Mouse (Mus musculus) mouse embryonic stem cell (cell line): Measurements from ENCODE around the gene Nectin1.

Experiments used
- in situ Hi-C, 2 experiments: fragments of 300-500 bp; cut with MboI; formaldehyde crosslinking; loops; 1 replicate in 1 of 2; 3 replicates in 1 of 2; pipeline ENCODE4 v1.14.3; 2019 to 2020; ENCODE audit warnings: low sequenced_read_pairs in 2 of 2, low pct_unique_long_range_greater_than_20kb in 1 of 2, mixed read lengths in 1 of 2; ENCODE audit not compliant: unreplicated experiment in 1 of 2

Nectin1 gene

DNA sequence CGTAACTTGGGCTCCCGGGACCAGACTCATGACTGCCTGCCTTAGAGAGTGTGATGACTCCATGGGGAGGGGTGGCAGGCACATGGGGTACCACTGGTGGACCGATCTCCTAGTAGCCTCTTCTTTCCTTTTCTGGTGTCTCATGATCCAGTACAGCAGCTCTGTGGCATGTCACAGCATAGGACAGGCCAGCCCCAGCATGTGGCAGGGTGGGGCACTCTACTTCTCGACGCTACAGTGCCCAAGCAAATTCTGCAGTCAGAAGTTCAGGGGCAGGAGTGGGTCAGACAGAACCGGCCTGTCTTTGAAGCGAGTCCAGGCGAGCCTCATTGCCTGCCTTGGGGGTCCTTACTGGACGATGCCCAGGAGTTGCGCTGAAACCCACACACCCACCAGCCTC is 13.4 kb downstream of the Nectin1 start:
- in situ Hi-C loops: no loop called here

DNA sequence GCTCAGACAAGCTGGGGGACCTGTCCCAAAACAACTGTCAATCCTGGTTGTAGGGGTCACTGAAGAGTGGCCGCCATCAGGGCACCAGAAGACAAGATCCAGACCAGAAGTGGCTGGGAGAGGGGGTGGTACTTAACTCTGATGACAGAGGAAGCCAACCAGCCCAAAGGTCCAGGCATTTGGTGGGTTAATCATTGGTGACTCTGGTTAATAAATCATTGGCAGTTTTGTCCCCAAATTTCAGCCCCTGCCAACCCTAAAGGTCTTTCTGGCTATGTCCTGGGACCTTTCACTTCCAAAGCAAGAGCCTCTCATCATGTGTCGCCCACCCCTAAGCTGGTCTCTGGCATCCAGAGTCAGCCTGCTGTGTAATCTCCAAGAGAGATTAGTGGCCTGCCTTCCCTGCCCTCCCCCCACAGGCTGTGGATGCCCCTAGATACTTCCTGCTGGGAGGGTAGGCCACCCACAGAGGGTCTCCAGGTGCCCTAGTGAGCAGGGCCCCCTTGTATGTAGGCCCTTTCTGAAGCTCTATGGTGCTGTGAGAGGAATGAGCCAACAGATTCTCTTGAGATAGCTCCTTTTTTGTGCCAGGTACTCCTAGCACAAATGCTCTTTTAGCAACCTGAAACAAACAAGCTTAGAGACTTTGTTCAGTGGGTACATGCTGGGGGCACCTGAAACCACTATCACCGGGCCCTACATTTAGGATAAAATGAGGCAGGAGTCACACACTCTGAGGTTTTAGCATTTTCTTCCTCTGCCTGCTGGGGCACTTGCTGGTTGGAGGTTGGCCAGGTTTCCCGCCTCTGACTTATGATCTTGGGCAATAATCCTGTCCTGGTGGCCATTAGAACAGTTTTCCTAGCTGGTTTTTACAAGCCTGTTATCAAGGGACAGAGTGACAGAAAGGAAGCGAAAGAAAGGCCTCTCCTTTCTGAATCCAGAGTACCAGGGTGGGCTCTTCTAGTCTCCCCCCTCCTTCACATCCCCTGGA is 14.5 kb downstream of the Nectin1 start:
- in situ Hi-C loops: no loop called here

DNA sequence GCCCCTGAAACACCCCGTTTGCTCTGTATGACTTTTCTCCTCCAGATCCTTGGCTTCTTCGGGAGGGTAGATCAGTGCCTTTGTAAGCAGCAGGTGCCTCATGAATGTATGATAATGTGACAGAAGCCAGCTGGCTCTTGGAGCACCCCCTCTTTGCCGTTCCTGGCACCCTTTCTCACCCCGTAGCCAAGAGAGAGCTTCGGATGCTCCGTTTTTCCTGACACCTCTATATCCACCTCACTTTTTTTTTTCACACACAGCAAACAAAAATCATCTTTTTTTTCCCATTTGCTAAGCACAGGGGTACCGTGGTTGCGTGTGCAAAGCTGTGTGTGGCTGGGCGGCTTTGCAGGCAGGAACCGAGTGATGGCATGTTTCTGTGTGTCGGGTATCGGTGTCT is 16.3 kb downstream of the Nectin1 start:
- in situ Hi-C loops: no loop called here

DNA sequence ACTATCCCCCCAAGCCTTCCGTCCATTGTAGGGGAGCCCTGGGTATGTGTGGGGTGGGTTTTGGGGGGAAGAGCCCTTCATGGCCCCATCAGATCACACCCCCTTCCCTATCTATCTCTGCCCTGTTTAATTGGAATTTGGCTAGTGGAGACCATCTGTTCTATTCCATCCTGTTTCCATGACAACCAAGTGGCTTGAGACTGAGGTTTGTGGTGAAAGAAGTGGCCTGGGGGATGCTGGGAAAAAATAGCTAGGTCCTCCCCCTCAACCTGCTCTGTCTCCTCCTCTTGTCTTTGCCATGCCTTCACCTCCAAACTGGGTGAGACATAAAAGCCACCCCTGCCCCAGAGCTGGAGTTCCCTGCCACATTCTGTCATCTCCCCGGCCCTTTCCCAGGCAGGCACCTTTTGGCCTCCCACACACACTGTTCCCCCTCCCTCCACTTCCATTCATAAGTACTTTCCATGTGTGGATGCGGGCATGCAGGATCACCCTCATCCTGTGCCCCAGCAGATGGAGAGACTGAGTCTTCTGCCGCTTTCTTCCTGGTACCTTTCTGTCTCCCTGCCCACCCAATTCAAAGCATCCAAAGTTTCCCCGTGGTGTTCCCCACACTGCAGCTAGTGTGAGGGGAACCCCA is 17.5 kb downstream of the Nectin1 start:
- in situ Hi-C loops: no loop called here

DNA sequence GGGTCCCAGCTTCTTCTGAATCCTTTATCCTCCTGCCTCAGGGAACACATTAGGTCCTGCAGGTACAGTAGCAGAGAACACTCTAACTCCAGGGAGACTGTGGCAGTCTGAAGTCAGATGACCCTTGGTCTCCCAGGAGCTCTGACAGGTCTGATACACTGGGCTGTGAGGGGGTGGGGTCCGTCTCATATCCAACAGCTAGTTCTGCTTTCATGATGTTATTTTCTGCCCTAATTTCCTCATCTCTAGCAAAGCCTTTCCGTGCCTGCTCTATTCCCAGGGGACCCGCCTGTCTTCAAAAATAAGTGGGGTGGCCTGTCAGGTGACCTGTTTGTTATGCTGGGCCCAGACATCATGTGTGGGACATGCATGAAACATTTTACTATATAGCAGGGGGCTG is 18.2 kb downstream of the Nectin1 start:
- in situ Hi-C loops: no loop called here

DNA sequence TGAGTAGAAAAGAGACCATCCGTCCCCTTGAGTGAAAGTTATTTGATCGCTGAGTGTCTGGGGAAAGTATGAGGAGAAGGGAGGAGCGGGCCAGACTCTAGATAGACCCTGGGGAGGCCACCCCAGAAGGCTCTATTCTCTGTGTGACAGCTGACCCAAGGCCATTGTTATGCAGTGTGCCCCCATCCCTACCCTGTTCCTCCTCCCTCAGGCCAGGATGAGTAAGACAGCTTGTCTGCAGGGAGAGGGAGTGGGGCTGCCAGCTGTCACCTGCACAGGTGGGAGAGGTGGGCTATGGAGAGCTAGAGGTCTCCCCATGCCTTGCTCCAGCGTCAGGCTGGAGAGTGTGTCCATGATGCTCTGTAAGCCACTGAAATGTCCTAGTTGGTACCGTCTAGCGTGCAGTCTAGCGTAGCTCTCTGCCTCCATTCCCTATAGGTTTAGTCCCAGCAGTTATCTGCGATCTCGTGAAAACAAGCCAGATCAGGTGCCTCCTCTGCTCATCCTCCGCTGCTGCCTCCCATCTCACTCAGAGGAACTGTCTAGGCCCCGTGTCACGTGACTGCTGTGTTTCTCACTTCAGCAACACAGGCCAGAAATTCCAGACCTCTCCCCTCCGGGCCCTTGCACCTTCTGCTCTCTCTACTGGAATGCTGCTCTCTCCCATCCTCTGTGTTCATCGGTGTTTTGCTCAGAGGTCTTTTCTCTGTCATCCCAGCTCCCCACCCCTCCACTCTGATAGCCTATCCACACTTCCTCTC is 21.8 kb downstream of the Nectin1 start:
- in situ Hi-C loops: no loop called here

GRCm38 (mm10) chr9:43768779-43769178 is 25.0 kb downstream of the Nectin1 start:
- in situ Hi-C loops: no loop called here

GRCm38 (mm10) chr9:43769228-43769627 is 25.4 kb downstream of the Nectin1 start:
- in situ Hi-C loops: no loop called here

DNA sequence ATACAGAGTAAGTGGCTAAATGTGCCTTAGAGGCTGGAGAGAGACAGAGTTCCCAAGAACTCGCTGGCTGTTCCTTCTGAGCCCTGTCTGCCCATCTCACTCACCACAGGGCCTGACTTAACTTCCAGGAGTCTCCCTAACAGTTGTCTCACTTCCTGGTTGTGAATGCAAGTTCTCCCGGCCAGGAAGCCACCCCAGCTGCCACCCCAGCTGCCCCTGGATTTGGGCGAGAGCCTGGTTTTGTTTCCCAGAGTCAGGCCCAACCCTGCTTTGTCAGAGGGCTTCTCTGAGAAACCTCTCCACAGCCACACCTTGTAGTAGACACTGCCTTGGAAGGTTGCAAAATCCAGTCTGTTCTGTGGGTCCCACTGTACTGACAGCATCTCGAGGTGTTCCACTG is 26.2 kb downstream of the Nectin1 start:
- in situ Hi-C loops: no loop called here

DNA sequence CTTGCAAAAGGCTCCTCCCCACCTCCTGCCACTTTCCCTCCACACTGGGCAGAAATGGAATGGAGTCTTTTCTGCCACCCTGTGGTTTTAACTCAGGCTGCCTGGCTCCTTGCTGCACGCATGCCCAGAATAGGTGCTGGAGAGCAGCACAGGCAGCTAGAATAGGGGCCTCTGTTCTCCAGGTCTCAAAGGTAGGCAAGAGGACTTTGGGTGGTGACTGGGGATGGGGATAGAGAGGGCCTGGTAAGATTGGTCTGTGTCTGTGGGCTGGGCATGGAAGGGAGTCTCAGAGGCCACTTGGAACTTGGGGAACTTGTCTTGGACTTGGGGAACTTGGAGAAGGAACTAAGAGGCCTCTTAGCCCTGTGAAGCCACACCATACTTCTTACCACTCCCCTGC is 27.3 kb downstream of the Nectin1 start:
- in situ Hi-C loops: no loop called here

DNA sequence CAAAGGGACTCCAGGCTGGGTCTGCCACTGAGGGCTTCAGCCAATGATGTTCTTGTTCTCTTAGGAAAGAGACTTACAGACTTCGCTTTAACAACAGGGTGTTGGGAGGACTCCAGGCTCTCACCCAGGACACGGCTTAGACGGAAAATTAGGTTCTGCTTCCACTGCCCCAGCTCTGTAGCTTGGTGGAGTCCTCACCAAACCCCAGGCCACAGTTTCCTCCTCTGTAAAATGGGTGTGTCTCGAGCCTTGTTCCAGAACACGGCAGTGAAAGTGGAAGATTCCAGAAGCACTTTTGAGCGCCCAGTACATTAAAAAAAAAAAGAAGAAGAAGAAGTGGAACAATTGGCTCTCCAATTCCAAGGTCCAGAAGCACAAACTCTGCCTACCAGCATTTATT is 28.7 kb downstream of the Nectin1 start:
- in situ Hi-C loops: no loop called here

GRCm38 (mm10) chr9:43773521-43773920 is 29.7 kb downstream of the Nectin1 start:
- in situ Hi-C loops: no loop called here

- in situ Hi-C loops: no loop called here
Measured at GRCm38 (mm10) chr9:43774427-43774826, 30.6 kb downstream of the Nectin1 start.

- in situ Hi-C loops: no loop called here
Measured at GRCm38 (mm10) chr9:43776231-43776630, 32.4 kb downstream of the Nectin1 start.

DNA sequence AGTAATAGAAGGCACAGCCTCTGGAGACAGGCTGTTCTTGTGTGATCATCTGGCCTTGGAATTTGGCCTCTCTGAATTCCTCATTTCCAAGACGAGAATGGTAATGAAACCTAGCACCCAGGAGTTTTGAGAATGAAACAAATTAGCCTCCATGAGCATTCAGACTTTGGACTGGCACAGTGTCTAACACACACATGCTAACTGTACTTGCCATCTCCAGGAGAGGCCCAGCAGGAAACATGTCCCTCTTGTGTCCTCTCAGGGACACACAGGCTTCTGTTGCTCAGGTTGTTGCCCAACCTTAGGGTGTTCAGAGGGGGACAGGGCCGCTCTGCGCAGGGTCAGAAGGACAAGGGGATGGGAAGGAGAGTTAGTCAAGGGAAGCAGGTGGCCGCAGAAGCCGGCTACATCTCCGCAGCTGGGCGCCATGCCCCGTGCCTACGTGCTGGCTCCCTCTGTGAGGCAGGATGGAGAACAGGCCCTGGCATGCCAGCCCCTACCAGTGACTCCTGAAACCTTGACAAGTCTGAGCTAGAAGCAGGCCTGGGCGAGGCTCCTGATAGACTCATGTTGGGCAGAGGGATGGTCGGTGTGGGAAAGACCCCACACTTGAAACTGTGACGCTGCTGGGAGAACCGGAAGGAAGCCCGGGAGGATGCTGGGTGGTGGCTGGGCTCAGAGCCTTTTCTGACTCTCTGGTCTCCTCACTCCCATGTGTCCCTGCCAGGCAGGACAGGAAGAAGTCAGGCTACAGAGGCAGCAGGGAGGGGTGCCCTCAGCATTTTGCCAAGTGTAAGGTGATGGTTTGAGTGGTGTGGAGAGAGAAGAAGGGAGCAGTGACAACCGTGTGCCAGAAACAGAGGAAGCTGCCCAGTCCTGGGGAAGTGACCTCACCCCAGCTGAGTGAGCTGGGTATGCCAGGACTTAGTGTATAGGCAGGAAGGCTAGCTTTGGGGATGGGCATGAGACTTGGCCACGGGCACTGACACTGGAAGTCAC is 33.9 kb downstream of the Nectin1 start:
- in situ Hi-C loops: no loop called here

DNA sequence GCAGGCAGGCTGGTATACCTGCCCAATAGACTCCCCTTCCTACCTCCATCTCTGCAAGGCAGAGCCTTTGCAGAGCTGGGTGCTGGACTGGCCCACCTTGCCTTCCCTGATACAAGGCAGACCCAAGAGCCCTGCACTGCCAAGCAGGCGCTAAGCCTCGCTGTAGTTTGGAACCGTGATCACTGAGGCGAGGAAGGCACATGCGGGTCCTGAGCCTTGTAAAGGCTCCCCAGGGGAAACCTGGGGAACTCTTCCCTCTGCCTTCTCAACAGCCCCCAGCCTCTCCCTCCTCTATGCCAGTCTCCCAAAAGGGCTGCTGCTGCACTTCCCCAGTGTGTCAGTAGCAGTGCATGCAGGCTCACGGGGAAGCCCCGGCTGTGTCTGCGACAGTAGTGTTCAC is 37.1 kb downstream of the Nectin1 start:
- in situ Hi-C loops: no loop called here

DNA sequence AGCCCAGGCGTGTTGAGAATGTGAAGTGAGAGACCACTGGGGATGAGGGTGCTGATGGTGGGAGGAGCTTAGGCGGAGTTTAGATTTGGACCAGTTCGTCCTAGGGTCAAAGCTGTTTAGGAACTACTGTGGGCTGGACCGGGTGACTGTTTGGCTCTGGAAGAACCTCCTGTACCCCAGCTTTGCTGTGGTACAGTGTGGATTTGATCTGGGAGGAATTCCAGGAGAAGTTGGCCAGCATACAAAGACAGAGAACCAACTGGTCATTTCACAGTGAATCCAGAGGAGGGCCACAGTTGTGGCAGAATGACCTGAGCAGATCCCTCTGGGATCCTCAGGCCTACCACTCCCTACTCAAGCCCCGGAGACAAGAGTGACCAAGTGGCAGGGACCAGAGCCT is 38.6 kb downstream of the Nectin1 start:
- in situ Hi-C loops: no loop called here

DNA sequence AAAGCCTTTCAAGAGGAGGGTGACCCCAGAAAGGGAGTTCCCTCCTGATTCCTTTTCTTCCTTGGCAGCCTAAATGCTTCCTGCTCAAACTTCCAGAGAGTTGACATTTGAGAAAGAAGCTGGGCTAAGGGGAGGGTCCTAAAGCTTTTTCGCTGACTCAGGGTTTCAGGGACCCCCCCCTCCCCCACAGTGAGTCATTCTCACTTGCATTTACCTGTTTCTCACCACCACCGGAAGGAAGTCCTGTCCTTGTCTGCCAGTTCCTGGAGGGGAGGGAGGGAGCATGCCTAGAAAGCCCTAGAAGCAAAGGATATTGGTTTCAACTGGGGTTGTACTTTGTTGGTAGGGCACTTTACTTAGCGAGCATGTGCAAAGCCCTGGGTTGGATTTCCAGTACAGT is 40.2 kb downstream of the Nectin1 start:
- in situ Hi-C loops: no loop called here
